Mouse (Mus musculus) embryonic facial prominence, embryonic 10.5 days (tissue): ENCODE data around the gene Shb. TPM values are rescaled to one million over a fixed set of nuclear protein-coding genes. Genes with fewer than 3 reads are reported as not detected.

ENCODE experiments used
- DNase-seq: peaks from one replicate; pipeline ENCODE4 v3.0.0-alpha.2; 2017; ENCODE audit warnings: low spot score
- H3K27ac ChIP-seq: fragments of 300-500 bp; sonication (generic); replicated peaks from 2 replicates; pipeline ENCODE4 v1.5.1; 2016; ENCODE audit warnings: mild to moderate bottlenecking
- H3K27me3 ChIP-seq: fragments of 300-500 bp; sonication (generic); replicated peaks from 2 replicates; pipeline ENCODE4 v1.6.1; 2016; ENCODE audit warnings: low read depth, mild to moderate bottlenecking; ENCODE audit not compliant: poor library complexity, severe bottlenecking
- H3K36me3 ChIP-seq: fragments of 300-500 bp; sonication (generic); replicated peaks from 2 replicates; pipeline ENCODE4 v1.6.1; 2016; ENCODE audit warnings: mild to moderate bottlenecking, moderate library complexity
- H3K4me1 ChIP-seq: fragments of 300-500 bp; sonication (generic); 2 replicates; pipeline ENCODE4 v1.6.1; 2016
- H3K4me3 ChIP-seq: fragments of 300-500 bp; sonication (generic); 2 replicates; pipeline ENCODE4 v1.5.1; 2016; ENCODE audit warnings: mild to moderate bottlenecking, moderate library complexity
- H3K9me3 ChIP-seq: fragments of 300-500 bp; sonication (generic); 2 replicates; pipeline ENCODE4 v1.6.1; 2016; ENCODE audit warnings: mild to moderate bottlenecking
- WGBS: fragments of 180-500 bp; shearing (Covaris S2); methylation state at CpG from one replicate; pipeline ENCODE4 v1.1.7; 2016; 5-methylcytosine and 5-hydroxymethylcytosine counted together
- polyA plus RNA-seq: library from polyadenylated mRNA; unstranded; fragments of >200 nt; fragmentation: Nextera tagmentation; extraction: Ambion mirVana; gene quantifications from 2 replicates; pipeline ENCODE4 v1.2.1, GENCODE M21; 2016

Gene Shb
- polyA plus RNA-seq, 1 experiment from 2014 or later: 3.9 TPM

DNA sequence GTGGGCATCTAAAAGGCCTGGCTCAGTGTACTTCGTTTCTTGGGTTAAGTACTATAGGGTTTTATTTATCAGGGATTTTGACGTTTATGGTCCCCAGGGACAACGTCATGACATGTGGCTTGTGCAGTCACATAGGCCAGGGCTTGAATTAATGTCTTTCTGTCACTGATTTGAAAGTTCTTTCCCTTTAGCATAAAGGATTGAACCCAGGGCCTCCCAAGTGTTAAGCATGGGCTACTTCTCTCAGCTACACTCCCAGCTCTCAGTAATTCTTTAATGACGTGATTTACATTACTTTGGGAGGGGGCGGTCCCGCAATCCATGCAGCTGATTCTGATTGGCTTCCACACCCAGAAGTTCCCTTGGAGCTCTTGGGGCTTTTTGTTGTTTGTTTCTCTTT, 33.2 kb downstream of the Shb start:
- Histone ChIP-seq H3K9me3 (no peaks in the 10 kb centered on the region), H3K27me3 (peaks cover 29% of the 10 kb centered on the region; the same call in 1 of the 2 replicates), H3K4me1 (peaks cover 96% of the 10 kb centered on the region), H3K27ac (no peak overlapping the region; the same call in 1 of the 2 replicates), H3K36me3 (no peaks in the 10 kb centered on the region), H3K4me3 (no peak overlapping the region)
- 24% methylated on average over 6 of the region's 6 CpGs for WGBS
- no peak for DNase-seq

DNA sequence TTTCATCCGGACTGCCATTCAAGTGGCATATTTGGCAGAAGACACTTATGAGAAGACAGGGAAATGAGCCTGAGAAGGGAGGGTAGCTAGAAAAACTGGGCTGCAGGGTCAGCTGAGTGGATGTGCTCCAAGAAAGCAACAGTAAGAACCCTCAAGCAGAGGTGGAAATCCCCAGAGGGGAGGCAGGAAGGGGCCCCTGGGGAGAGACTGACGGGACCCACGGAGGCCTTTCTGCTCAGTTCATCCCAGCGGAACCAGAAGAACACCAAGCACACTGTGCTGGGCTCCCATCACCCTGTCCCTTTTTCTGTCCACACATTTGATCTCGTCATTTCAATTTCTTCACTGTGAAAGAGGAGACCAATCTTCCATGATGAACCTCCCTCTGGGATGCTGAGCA, 33.9 kb downstream of the Shb start:
- WGBS: 49% methylated on average over 5 of the region's 5 CpGs
- Histone ChIP-seq H3K36me3 (no peaks in the 10 kb centered on the region), H3K27ac (no peak overlapping the region), H3K4me3 (no peak overlapping the region), H3K9me3 (no peaks in the 10 kb centered on the region), H3K4me1 (peaks cover 96% of the 10 kb centered on the region), H3K27me3 (peaks cover 29% of the 10 kb centered on the region; the same call in 1 of the 2 replicates)
- DNase-seq: no peak

- H3K27me3 ChIP-seq: peaks cover 33% of the 10 kb centered on the region; the same call in 1 of the 2 replicates
- 0 out of 2 replicates have a peak overlapping the region, but pooled peaks have one; percentile 37 for H3K27ac ChIP-seq
- DNase-seq: no peak
- no peaks in the 10 kb centered on the region for H3K9me3 ChIP-seq
- WGBS: 75% methylated on average over 6 of the region's 6 CpGs
- no peak overlapping the region for H3K4me3 ChIP-seq
- H3K36me3 ChIP-seq: no peaks in the 10 kb centered on the region
- peaks cover 98% of the 10 kb centered on the region for H3K4me1 ChIP-seq
Measured at GRCm38 (mm10) chr4:45497282-45497681, 35.0 kb downstream of the Shb start.

DNA sequence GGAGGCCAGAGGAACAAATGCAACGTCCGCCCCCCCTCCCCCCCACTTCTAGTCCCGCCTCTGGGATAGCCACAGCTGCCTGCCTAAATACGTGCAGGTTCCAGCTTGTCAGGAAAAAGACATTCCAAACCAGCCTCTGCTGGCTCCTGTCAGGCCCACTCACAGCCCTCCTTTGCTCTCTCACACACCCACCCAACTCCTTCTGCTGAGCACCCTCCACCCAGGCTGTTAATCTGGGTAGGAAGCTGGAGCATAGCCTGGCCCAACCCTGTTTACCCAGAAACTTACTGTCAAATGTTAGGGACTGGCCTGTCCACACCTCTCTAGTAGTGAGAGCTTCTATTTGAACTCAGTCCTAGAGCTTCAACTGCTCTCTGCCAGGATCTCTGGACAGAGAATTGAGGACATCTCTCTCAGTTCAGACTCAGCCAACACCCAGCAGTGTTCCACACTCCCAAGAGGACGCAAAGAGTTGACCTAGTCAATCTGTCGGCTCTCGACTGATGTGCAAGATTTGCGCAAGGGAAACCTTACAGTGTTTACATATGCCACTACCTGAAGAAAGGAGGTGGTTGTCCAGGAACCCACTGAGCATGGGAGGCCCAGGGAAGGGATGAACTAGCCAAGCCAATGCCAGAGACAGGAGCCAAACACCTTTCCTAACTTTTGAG, 36.6 kb downstream of the Shb start:
- H3K27ac ChIP-seq: peak overlapping the region; percentile 80; the same call in 1 of the 2 replicates
- peaks cover 98% of the 10 kb centered on the region for H3K4me1 ChIP-seq
- H3K4me3 ChIP-seq: no peak overlapping the region
- peak; percentile 43 for DNase-seq
- peaks cover 32% of the 10 kb centered on the region; the same call in 1 of the 2 replicates for H3K27me3 ChIP-seq
- 45% methylated on average over 8 of the region's 8 CpGs for WGBS
- H3K36me3 ChIP-seq: no peaks in the 10 kb centered on the region
- H3K9me3 ChIP-seq: no peaks in the 10 kb centered on the region

GRCm38 (mm10) chr4:45493786-45494400, 38.4 kb downstream of the Shb start:
- peak overlapping the region; percentile 80 for H3K27ac ChIP-seq
- peak; percentile 50 for DNase-seq
- 5% methylated on average over 6 of the region's 6 CpGs for WGBS
- no peaks in the 10 kb centered on the region for H3K36me3 ChIP-seq
- H3K27me3 ChIP-seq: peaks cover 22% of the 10 kb centered on the region; the same call in 1 of the 2 replicates
- H3K9me3 ChIP-seq: no peaks in the 10 kb centered on the region
- peaks cover 98% of the 10 kb centered on the region for H3K4me1 ChIP-seq
- H3K4me3 ChIP-seq: peak overlapping the region; percentile 26

GRCm38 (mm10) chr4:45493118-45493517, 39.2 kb downstream of the Shb start:
- H3K27ac ChIP-seq: peak overlapping the region; percentile 80
- DNase-seq: no peak
- 3% methylated on average over 7 of the region's 7 CpGs for WGBS

GRCm38 (mm10) chr4:45492681-45493081, 39.6 kb downstream of the Shb start:
- H3K36me3 ChIP-seq: peaks cover 6% of the 10 kb centered on the region
- peak overlapping the region; percentile 80 for H3K27ac ChIP-seq
- no peak for DNase-seq
- peaks cover 17% of the 10 kb centered on the region; the same call in 1 of the 2 replicates for H3K27me3 ChIP-seq
- H3K9me3 ChIP-seq: no peaks in the 10 kb centered on the region
- peak overlapping the region; percentile 26; the same call in 1 of the 2 replicates for H3K4me3 ChIP-seq
- WGBS: 23% methylated on average over 5 of the region's 5 CpGs
- peaks cover 98% of the 10 kb centered on the region for H3K4me1 ChIP-seq

More at GRCm38 (mm10) chr4:45493118-45493517, 39.2 kb downstream of the Shb start:
- Histone ChIP-seq H3K4me1 (peaks cover 98% of the 10 kb centered on the region), H3K36me3 (peaks cover 5% of the 10 kb centered on the region), H3K4me3 (peak overlapping the region; percentile 26), H3K9me3 (no peaks in the 10 kb centered on the region), H3K27me3 (peaks cover 21% of the 10 kb centered on the region; the same call in 1 of the 2 replicates)

DNA sequence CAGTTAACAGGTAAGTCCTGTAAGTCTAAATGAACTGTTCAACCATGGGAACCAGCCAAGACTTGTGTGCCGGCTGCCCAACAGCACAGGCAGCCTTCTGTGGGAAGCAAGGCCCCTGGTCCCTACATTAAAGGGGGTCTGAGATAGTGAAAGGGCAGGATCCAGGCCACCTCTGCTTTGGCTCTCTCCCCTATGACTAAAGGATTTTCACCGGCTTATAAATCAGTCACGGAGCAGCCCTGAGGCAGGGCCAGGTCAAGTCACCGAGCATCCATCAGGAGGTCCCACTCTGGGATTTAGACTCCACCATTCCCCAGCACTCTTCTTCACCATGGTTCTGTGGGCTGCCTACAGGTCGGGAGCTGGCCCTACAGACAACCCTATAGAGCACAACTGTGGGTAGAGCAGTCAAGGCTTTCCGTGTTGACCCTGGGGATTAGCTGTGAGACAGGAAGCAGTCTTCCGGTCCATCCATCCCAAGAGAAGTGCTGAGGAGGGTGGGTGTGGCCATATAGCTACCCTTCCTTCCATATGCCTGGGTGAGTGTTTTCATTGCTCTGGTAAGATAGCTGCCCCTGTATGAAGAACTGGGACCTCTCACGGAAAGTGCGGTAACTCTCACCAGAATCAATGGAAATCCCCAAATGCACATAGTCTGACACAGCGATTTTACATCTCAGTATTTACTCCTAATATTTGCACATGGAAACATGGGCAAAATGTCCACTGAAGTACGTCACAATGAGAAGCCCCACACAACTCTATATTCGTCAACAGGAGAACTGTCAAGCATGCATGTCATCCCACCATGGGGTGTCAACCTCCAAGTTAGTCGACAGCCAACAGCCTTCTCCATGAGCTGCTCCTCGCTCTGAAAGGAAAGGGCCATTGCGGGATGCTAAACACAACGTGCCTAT, 40.3 kb downstream of the Shb start:
- 40% methylated on average over 16 of the region's 16 CpGs for WGBS
- H3K27ac ChIP-seq: peak overlapping the region; percentile 80
- DNase-seq: peak; percentile 37

GRCm38 (mm10) chr4:45491119-45491679, 41.1 kb downstream of the Shb start:
- Histone ChIP-seq H3K36me3 (peaks cover 19% of the 10 kb centered on the region), H3K4me1 (peaks cover 97% of the 10 kb centered on the region), H3K4me3 (peak overlapping the region; percentile 31), H3K27me3 (peaks cover 8% of the 10 kb centered on the region; the same call in 1 of the 2 replicates), H3K27ac (peak overlapping the region; percentile 82), H3K9me3 (no peaks in the 10 kb centered on the region)
- WGBS: 15% methylated on average over 6 of the region's 6 CpGs
- DNase-seq: peak; percentile 52

More for the DNA sequence above, 40.3 kb downstream of the Shb start:
- Histone ChIP-seq H3K36me3 (peaks cover 13% of the 10 kb centered on the region), H3K9me3 (no peaks in the 10 kb centered on the region), H3K4me3 (peak overlapping the region; percentile 28), H3K4me1 (peaks cover 98% of the 10 kb centered on the region), H3K27me3 (peaks cover 10% of the 10 kb centered on the region; the same call in 1 of the 2 replicates)

GRCm38 (mm10) chr4:45490036-45490752, 42.1 kb downstream of the Shb start:
- H3K27ac ChIP-seq: peak overlapping the region; percentile 82

More at GRCm38 (mm10) chr4:45490036-45490752, 42.1 kb downstream of the Shb start:
- 3% methylated on average over 8 of the region's 8 CpGs for WGBS
- peaks cover 93% of the 10 kb centered on the region for H3K4me1 ChIP-seq
- H3K4me3 ChIP-seq: peak overlapping the region; percentile 31
- H3K36me3 ChIP-seq: peaks cover 27% of the 10 kb centered on the region
- H3K27me3 ChIP-seq: 0 out of 2 replicates have a peak, but pooled peaks cover 6% of the 10 kb centered on the region
- H3K9me3 ChIP-seq: no peaks in the 10 kb centered on the region
- peak; percentile 71 for DNase-seq
